Mouse (Mus musculus) heart, adult 2 months (tissue): ENCODE measurements around the gene Slc25a39.

Source experiments
- EP300 ChIP-seq: fragments of 200-500 bp; IDR thresholded peaks from 2 replicates; pipeline ENCODE4 v1.6.1; 2011; ENCODE audit warnings: low read depth, low read length, control low read depth; ENCODE audit not compliant: insufficient read depth
- POLR2A ChIP-seq: fragments of 200-500 bp; IDR thresholded peaks from 2 replicates; pipeline ENCODE4 v1.6.1; 2011; ENCODE audit warnings: mild to moderate bottlenecking, low read depth, low read length, control low read depth; ENCODE audit not compliant: insufficient read depth

GRCm38 (mm10) chr11:102432115-102432843 lies 24.5 kb upstream of the Slc25a39 start:
- no peak for TF ChIP-seq EP300
- TF ChIP-seq POLR2A, result no peak
